Mouse (Mus musculus) hindbrain, embryonic 16.5 days (tissue): ENCODE data around the gene Galnt9. TPM values are rescaled to one million over a fixed set of nuclear protein-coding genes. Genes with fewer than 3 reads are reported as not detected.
A peak's percentile ranks its signal among the peaks of the same experiment; 100 is the strongest.

Experiments used
- ATAC-seq: fragments of 200-750 bp; cut with Nextera tagmentation; 2 replicates; pipeline ENCODE4 v1.8.0; 2017; ENCODE audit warnings: moderate TSS enrichment, moderate library complexity
- H3K27ac ChIP-seq: fragments of 300-500 bp; sonication (generic); 2 replicates; pipeline ENCODE4 v1.5.1; 2014; ENCODE audit warnings: low read depth, mild to moderate bottlenecking, control low read depth, low read length, moderate library complexity
- H3K27me3 ChIP-seq: fragments of 300-500 bp; sonication (generic); replicated peaks from 2 replicates; pipeline ENCODE4 v1.6.1; 2014; ENCODE audit warnings: low read length; ENCODE audit not compliant: control insufficient read depth, insufficient read depth
- H3K36me3 ChIP-seq: fragments of 300-500 bp; sonication (generic); 2 replicates; pipeline ENCODE4 v1.6.1; 2014; ENCODE audit warnings: mild to moderate bottlenecking, low read length, moderate library complexity, mixed read lengths; ENCODE audit not compliant: control insufficient read depth, insufficient read depth
- H3K4me1 ChIP-seq: fragments of 300-500 bp; sonication (generic); 2 replicates; pipeline ENCODE4 v1.6.1; 2014; ENCODE audit warnings: low read depth, low read length; ENCODE audit not compliant: control insufficient read depth, insufficient read depth
- H3K4me2 ChIP-seq: fragments of 300-500 bp; sonication (generic); 2 replicates; pipeline ENCODE4 v1.6.1; 2014; ENCODE audit warnings: mild to moderate bottlenecking, low read length, control low read depth, moderate library complexity
- H3K4me3 ChIP-seq: fragments of 300-500 bp; sonication (generic); 2 replicates; pipeline ENCODE4 v1.5.1; 2014; ENCODE audit warnings: mild to moderate bottlenecking, low read length, control low read depth, moderate library complexity
- H3K9ac ChIP-seq: fragments of 300-500 bp; sonication (generic); 2 replicates; pipeline ENCODE4 v1.6.1; 2014; ENCODE audit warnings: low read depth, mild to moderate bottlenecking, control low read depth, low read length, moderate library complexity
- H3K9me3 ChIP-seq: fragments of 300-500 bp; sonication (generic); 2 replicates; pipeline ENCODE4 v1.6.1; 2014; ENCODE audit warnings: mild to moderate bottlenecking, low read length, moderate library complexity; ENCODE audit not compliant: control insufficient read depth
- WGBS: fragments of 180-500 bp; shearing (Covaris S2); extraction: QIAGEN DNeasy Blood & Tissue Kit; methylation state at CpG from one replicate; pipeline ENCODE4 v1.1.7; 2014; 5-methylcytosine and 5-hydroxymethylcytosine counted together
- polyA plus RNA-seq: library from polyadenylated mRNA; unstranded; fragments of >200 nt; fragmentation: Nextera tagmentation; extraction: Ambion mirVana; gene quantifications from 2 replicates; pipeline ENCODE4 v1.2.1, GENCODE M21; 2015

The Galnt9 gene
- polyA plus RNA-seq, 1 experiment from 2014 or later = 24.9 TPM

DNA sequence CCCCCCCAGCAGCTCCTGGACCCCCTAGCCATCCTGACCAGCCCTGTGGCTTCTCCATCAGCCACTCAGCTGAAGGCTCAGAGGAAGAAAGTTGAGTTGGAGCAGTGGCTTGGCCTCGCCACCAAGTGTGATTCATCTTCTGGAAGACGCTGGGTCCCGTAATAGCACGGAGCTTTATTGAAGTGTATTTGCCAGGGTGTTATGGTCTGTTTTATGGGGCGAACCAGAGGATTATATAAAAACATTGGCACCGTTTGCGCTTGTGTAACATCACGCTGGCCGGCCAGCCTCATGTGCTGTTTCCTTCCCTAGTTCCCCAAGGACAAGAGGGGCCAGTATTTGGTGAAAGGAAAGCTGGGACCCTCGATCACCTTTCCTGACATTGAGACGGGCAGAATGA is 2.0 kb downstream of the Galnt9 start:
- ATAC-seq = no peak
- peaks cover 16% of the 10 kb centered on the region for H3K4me1 ChIP-seq
- H3K27me3 ChIP-seq = peaks cover 22% of the 10 kb centered on the region
- H3K9ac ChIP-seq = no peak overlapping the region; the same call in 1 of the 2 replicates
- no peaks in the 10 kb centered on the region for H3K9me3 ChIP-seq
- 82% methylated on average over 11 of the region's 11 CpGs for WGBS
- no peaks in the 10 kb centered on the region for H3K36me3 ChIP-seq
- H3K4me3 ChIP-seq = peak overlapping the region; percentile 69; the same call in 1 of the 2 replicates
- no peak overlapping the region for H3K27ac ChIP-seq
- H3K4me2 ChIP-seq = peak overlapping the region; percentile 86

DNA sequence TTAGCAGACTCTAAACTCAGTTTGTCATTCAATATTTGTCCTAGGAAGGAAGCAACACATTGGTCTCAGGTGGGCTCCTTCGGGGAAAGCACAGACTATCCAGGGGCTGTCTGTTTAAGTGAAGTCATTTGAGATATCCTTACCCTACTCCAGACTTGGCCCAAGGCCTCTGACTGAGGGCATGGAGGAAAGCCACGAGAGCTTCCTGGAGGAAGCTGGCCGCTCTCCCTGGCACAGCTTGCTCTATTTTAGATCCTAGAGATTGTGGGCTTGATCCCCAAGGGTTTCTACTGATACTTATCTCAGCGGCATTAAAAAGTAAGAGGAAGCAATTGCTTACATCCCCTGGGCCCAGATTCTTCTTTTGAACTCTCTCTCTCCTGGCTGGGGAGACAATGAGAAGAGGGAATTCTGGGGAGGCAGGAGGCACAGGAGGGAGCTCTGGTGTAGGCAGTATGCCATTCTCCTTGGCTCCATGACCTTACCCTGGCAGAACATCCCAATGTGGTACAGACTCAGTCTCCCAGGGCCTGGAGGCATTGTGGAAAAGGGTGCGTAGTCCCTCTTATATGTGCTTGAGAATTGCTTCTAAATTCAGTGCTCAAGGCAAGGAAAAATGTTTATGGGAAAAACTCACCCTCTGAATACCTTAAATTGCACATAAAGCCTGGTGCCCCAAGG is 2.7 kb downstream of the Galnt9 start:
- H3K4me1 ChIP-seq = peaks cover 16% of the 10 kb centered on the region
- no peak for ATAC-seq
- H3K4me2 ChIP-seq = peak overlapping the region; percentile 86
- H3K36me3 ChIP-seq = no peaks in the 10 kb centered on the region
- peaks cover 22% of the 10 kb centered on the region for H3K27me3 ChIP-seq
- 69% methylated on average over 5 of the region's 5 CpGs for WGBS
- no peak overlapping the region for H3K27ac ChIP-seq
- no peak overlapping the region for H3K4me3 ChIP-seq
- no peak overlapping the region for H3K9ac ChIP-seq
- no peaks in the 10 kb centered on the region for H3K9me3 ChIP-seq

GRCm38 (mm10) chr5:110548446-110548845 is 4.3 kb downstream of the Galnt9 start:
- Histone ChIP-seq H3K4me1 (peaks cover 16% of the 10 kb centered on the region), H3K27me3 (peaks cover 12% of the 10 kb centered on the region), H3K27ac (no peak overlapping the region), H3K9me3 (no peaks in the 10 kb centered on the region), H3K9ac (no peak overlapping the region), H3K4me3 (no peak overlapping the region), H3K36me3 (no peaks in the 10 kb centered on the region), H3K4me2 (no peak overlapping the region)
- ATAC-seq = no peak
- 32% methylated on average over 7 of the region's 7 CpGs for WGBS

DNA sequence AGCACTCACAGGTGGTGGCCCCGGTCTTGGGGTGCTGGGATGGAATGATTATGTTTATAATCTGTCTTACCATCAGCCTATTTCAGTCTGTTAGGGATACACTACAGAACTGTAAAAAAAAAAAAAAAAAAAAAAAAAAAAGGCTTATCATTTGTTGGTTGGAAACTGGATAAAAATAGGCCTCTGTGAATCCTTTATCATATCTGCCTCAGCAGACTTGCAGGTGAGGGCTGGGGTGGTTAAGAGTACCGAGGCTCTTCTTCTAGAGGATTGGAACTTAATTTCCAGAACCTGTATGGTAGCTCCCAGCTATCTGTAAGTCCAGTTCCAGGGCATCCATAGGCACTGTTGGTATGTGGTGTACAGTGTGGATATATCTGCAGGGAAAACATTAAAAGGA is 6.0 kb downstream of the Galnt9 start:
- H3K9me3 ChIP-seq = no peaks in the 10 kb centered on the region
- H3K4me1 ChIP-seq = peaks cover 12% of the 10 kb centered on the region
- no peak overlapping the region for H3K9ac ChIP-seq
- H3K27me3 ChIP-seq = peaks cover 9% of the 10 kb centered on the region
- ATAC-seq = no peak
- H3K36me3 ChIP-seq = no peaks in the 10 kb centered on the region
- no peak overlapping the region for H3K4me3 ChIP-seq
- WGBS = 79% methylated on average over 2 of the region's 2 CpGs
- H3K27ac ChIP-seq = no peak overlapping the region
- no peak overlapping the region for H3K4me2 ChIP-seq

DNA sequence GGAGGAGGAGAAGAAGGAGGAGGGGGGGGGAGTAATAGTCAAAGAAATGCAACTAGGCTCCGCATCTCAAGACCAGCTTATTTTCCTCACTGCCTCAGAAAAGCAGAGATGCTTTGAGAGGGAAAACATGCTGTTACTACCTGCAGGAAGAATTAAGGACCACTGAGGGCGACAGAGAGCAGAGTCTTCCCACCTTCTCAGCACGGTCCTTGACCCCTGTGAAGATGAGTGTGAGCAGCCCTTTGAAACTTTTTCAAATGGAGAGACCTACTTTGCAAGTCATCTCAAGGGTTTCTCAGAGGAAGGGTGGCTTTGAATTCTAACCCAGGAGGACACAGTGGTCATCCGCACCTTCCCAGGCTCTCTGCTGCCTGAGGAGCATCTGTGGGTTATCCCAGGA is 6.7 kb downstream of the Galnt9 start:
- Histone ChIP-seq H3K9me3 (no peaks in the 10 kb centered on the region), H3K4me1 (peaks cover 6% of the 10 kb centered on the region), H3K4me2 (no peak overlapping the region), H3K4me3 (no peak overlapping the region), H3K27ac (no peak overlapping the region), H3K9ac (no peak overlapping the region), H3K36me3 (no peaks in the 10 kb centered on the region), H3K27me3 (peaks cover 3% of the 10 kb centered on the region)
- WGBS = 29% methylated on average over 4 of the region's 4 CpGs
- no peak for ATAC-seq

DNA sequence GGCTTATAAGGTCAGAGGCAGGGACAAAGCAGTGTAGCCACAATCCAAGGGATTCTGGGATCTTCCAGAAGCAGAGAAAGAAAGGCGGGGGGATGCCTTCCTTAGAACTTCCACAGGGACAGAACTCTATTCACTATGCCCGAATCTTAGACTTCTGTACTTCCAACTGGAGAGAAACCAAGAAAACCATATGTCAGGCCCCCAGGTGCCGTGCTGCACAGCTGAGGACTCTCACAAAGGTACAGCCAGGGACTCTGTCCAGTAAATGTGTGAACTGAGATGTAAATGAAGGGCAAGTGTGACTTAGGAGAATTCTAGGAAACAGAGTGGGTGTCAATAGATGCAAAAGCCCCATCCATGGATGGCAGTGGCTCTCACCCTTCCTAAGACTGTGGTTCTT is 7.8 kb downstream of the Galnt9 start:
- no peaks in the 10 kb centered on the region for H3K4me1 ChIP-seq
- WGBS = 61% methylated on average over 3 of the region's 3 CpGs

GRCm38 (mm10) chr5:110553315-110553714 is 9.2 kb downstream of the Galnt9 start:
- 49% methylated on average over 4 of the region's 4 CpGs for WGBS
- no peaks in the 10 kb centered on the region for H3K36me3 ChIP-seq
- ATAC-seq = no peak; the same call in 1 of the 2 replicates
- H3K4me2 ChIP-seq = no peak overlapping the region
- H3K4me3 ChIP-seq = no peak overlapping the region
- H3K9ac ChIP-seq = no peak overlapping the region
- no peaks in the 10 kb centered on the region for H3K9me3 ChIP-seq
- H3K27ac ChIP-seq = no peak overlapping the region
- H3K4me1 ChIP-seq = no peaks in the 10 kb centered on the region
- no peaks in the 10 kb centered on the region for H3K27me3 ChIP-seq

More for the DNA sequence above, 7.8 kb downstream of the Galnt9 start:
- Histone ChIP-seq H3K27me3 (no peaks in the 10 kb centered on the region), H3K9ac (no peak overlapping the region), H3K27ac (no peak overlapping the region), H3K36me3 (no peaks in the 10 kb centered on the region), H3K9me3 (no peaks in the 10 kb centered on the region), H3K4me2 (no peak overlapping the region), H3K4me3 (no peak overlapping the region)
- no peak for ATAC-seq

DNA sequence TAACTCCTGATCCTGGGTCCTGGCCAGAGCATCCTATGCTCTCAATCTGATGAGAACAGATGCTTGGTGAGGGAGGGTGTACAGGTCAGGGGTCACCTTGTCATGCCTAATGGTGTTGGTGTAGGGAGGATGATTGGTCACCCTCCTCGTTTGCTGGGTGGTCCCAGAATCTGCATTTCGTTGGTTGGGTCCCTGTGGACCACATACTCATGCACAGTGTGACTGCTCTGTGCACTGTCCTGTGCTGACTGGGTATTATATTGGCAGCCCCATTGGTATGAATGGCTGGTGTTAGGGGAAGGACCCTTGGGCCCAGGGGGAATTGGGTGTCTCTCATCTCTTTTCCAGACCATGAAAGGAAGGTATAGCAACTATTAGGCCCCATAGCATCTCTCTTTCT is 11.0 kb downstream of the Galnt9 start:
- H3K27ac ChIP-seq = no peak overlapping the region
- H3K4me1 ChIP-seq = no peaks in the 10 kb centered on the region
- H3K27me3 ChIP-seq = no peaks in the 10 kb centered on the region
- no peak for ATAC-seq
- no peak overlapping the region for H3K4me2 ChIP-seq
- WGBS = 40% methylated on average over 2 of the region's 2 CpGs
- H3K9ac ChIP-seq = no peak overlapping the region
- no peak overlapping the region for H3K4me3 ChIP-seq
- H3K9me3 ChIP-seq = no peaks in the 10 kb centered on the region
- no peaks in the 10 kb centered on the region for H3K36me3 ChIP-seq

- 12% methylated on average over 8 of the region's 8 CpGs for WGBS
- Histone ChIP-seq H3K4me3 (no peak overlapping the region), H3K36me3 (no peaks in the 10 kb centered on the region), H3K27ac (no peak overlapping the region), H3K9me3 (no peaks in the 10 kb centered on the region), H3K9ac (no peak overlapping the region), H3K27me3 (no peaks in the 10 kb centered on the region), H3K4me2 (no peak overlapping the region), H3K4me1 (no peaks in the 10 kb centered on the region)
- ATAC-seq = no peak
Observed at GRCm38 (mm10) chr5:110558368-110558767, 14.2 kb downstream of the Galnt9 start.
